Mouse (Mus musculus): ENCODE measurements around the gene Unc13b. TPM values are rescaled to one million over a fixed set of nuclear protein-coding genes. Genes with fewer than 3 reads are reported as not detected.
A peak's percentile ranks its signal among the peaks of the same experiment; 100 is the strongest.

Gene Unc13b
- polyA plus RNA-seq, 1 experiment: 0.42 TPM

- Histone ChIP-seq H3ac (ENCODE audit: control insufficient read depth, insufficient read length) (peak overlapping the region; percentile 70), H3K27me3 (ENCODE audit: control insufficient read depth, insufficient read depth, insufficient read length) (no peaks in the 10 kb centered on the region)
Measured at GRCm38 (mm10) chr4:43030780-43031230, 27.9 kb upstream of the Unc13b start.

GRCm38 (mm10) chr4:43031237-43031995 is 27.3 kb upstream of the Unc13b start, which contains the start of gene Stoml2:
Stoml2 (minus strand) TSS chr4:43031710.
- TF ChIP-seq E2F4 (IDR thresholded peaks at IDR 0.05; ENCODE audit: insufficient read depth): peak; percentile 4
- peak in 2 of 3 experiments; percentile 32 to 49 for TF ChIP-seq MYOG (IDR thresholded peaks at IDR 0.05; ENCODE audit: control insufficient read depth in 1 of 3, insufficient read depth in 1 of 3, insufficient read length in 2 of 3, low read depth in 2 of 3)
- peak; percentile 73 for TF ChIP-seq POLR2A (IDR thresholded peaks at IDR 0.05; ENCODE audit: insufficient read length, low read depth)
- no peak for TF ChIP-seq TCF12 (IDR thresholded peaks at IDR 0.05; ENCODE audit: insufficient read depth, poor library complexity, severe bottlenecking)
- TF ChIP-seq TCF3 (IDR thresholded peaks at IDR 0.05; ENCODE audit: insufficient read length, low read depth): no peak
- no peak for TF ChIP-seq REST (IDR thresholded peaks at IDR 0.05; ENCODE audit: insufficient read depth, insufficient read length)
- no peak for TF ChIP-seq USF1 (IDR thresholded peaks at IDR 0.05; ENCODE audit: low read depth)
- TF ChIP-seq POLR2AphosphoS2 (IDR thresholded peaks at IDR 0.05; ENCODE audit: insufficient read length, low read depth): peak; percentile 78
- no peak for TF ChIP-seq CEBPB (IDR thresholded peaks at IDR 0.05; ENCODE audit: insufficient read depth, poor library complexity, severe bottlenecking)
- TF ChIP-seq MYOD1 (IDR thresholded peaks at IDR 0.05; ENCODE audit: control insufficient read depth in 1 of 3, insufficient read length in 2 of 3, low read depth in 2 of 3): peak in 1 of 3 experiments; percentile 47
- no peak for TF ChIP-seq MAX (IDR thresholded peaks at IDR 0.05; ENCODE audit: low read depth)
- no peak for TF ChIP-seq SRF (IDR thresholded peaks at IDR 0.05; ENCODE audit: control insufficient read depth, insufficient read length, low read depth)

More at GRCm38 (mm10) chr4:43030780-43031230, 27.9 kb upstream of the Unc13b start:
- Histone ChIP-seq H3K4me3 (peak overlapping the region; percentile 67), H3K36me3 (ENCODE audit: control insufficient read depth, insufficient read depth) (peaks cover 16% of the 10 kb centered on the region), H3K4me2 (ENCODE audit: low read depth) (peak overlapping the region; percentile 90), H3K79me2 (ENCODE audit: control insufficient read depth, insufficient read depth) (peaks cover 9% of the 10 kb centered on the region)
- no peak for TF ChIP-seq CEBPB (IDR thresholded peaks at IDR 0.05; ENCODE audit: insufficient read depth, poor library complexity, severe bottlenecking)
- no peak for TF ChIP-seq E2F4 (IDR thresholded peaks at IDR 0.05; ENCODE audit: insufficient read depth)
- TF ChIP-seq MYOG (IDR thresholded peaks at IDR 0.05; ENCODE audit: control insufficient read depth in 1 of 3, insufficient read depth in 1 of 3, insufficient read length in 2 of 3, low read depth in 2 of 3): no peak

GRCm38 (mm10) chr4:43032501-43032900 is 26.3 kb upstream of the Unc13b start:
- no peaks in the 10 kb centered on the region for H3K27me3 ChIP-seq (ENCODE audit: control insufficient read depth, insufficient read depth, insufficient read length)
- no peak for TF ChIP-seq POLR2A (IDR thresholded peaks at IDR 0.05; ENCODE audit: insufficient read length, low read depth)
- TF ChIP-seq TCF12 (IDR thresholded peaks at IDR 0.05; ENCODE audit: insufficient read depth, poor library complexity, severe bottlenecking): no peak
- TF ChIP-seq MAX (IDR thresholded peaks at IDR 0.05; ENCODE audit: low read depth): no peak
- TF ChIP-seq USF1 (IDR thresholded peaks at IDR 0.05; ENCODE audit: low read depth): no peak
- TF ChIP-seq REST (IDR thresholded peaks at IDR 0.05; ENCODE audit: insufficient read depth, insufficient read length): no peak
- TF ChIP-seq TCF3 (IDR thresholded peaks at IDR 0.05; ENCODE audit: insufficient read length, low read depth): no peak
- TF ChIP-seq SRF (IDR thresholded peaks at IDR 0.05; ENCODE audit: control insufficient read depth, insufficient read length, low read depth): no peak
- TF ChIP-seq MYOG (IDR thresholded peaks at IDR 0.05; ENCODE audit: control insufficient read depth in 1 of 3, insufficient read depth in 1 of 3, insufficient read length in 2 of 3, low read depth in 2 of 3): no peak
- no peak for TF ChIP-seq E2F4 (IDR thresholded peaks at IDR 0.05; ENCODE audit: insufficient read depth)
- no peak for TF ChIP-seq CEBPB (IDR thresholded peaks at IDR 0.05; ENCODE audit: insufficient read depth, poor library complexity, severe bottlenecking)
- no peak for TF ChIP-seq POLR2AphosphoS2 (IDR thresholded peaks at IDR 0.05; ENCODE audit: insufficient read length, low read depth)
- no peak for TF ChIP-seq MYOD1 (IDR thresholded peaks at IDR 0.05; ENCODE audit: control insufficient read depth in 1 of 3, insufficient read length in 2 of 3, low read depth in 2 of 3)
- peaks cover 16% of the 10 kb centered on the region for H3K36me3 ChIP-seq (ENCODE audit: control insufficient read depth, insufficient read depth)
- no peak overlapping the region for H3ac ChIP-seq (ENCODE audit: control insufficient read depth, insufficient read length)
- no peak overlapping the region for H3K4me2 ChIP-seq (ENCODE audit: low read depth)
- no peak overlapping the region for H3K4me3 ChIP-seq
- H3K79me2 ChIP-seq (ENCODE audit: control insufficient read depth, insufficient read depth): peaks cover 16% of the 10 kb centered on the region

More at GRCm38 (mm10) chr4:43031237-43031995, 27.3 kb upstream of the Unc13b start, which contains the start of gene Stoml2:
- Histone ChIP-seq H3ac (ENCODE audit: control insufficient read depth, insufficient read length) (peak within 1 kb of the TSS; percentile 70), H3K4me2 (ENCODE audit: low read depth) (peak within 1 kb of the TSS; percentile 90), H3K36me3 (ENCODE audit: control insufficient read depth, insufficient read depth) (peaks cover 16% of the 10 kb centered on the region), H3K79me2 (ENCODE audit: control insufficient read depth, insufficient read depth) (peaks cover 9% of the 10 kb centered on the region), H3K27me3 (ENCODE audit: control insufficient read depth, insufficient read depth, insufficient read length) (no peaks in the 10 kb centered on the region), H3K4me3 (peak within 1 kb of the TSS; percentile 67)

GRCm38 (mm10) chr4:43033481-43033880 is 25.3 kb upstream of the Unc13b start:
- Histone ChIP-seq H3K36me3 (ENCODE audit: control insufficient read depth, insufficient read depth) (peaks cover 16% of the 10 kb centered on the region), H3K27me3 (ENCODE audit: control insufficient read depth, insufficient read depth, insufficient read length) (no peaks in the 10 kb centered on the region), H3K4me2 (ENCODE audit: low read depth) (no peak overlapping the region), H3ac (ENCODE audit: control insufficient read depth, insufficient read length) (no peak overlapping the region), H3K4me3 (no peak overlapping the region), H3K79me2 (ENCODE audit: control insufficient read depth, insufficient read depth) (peaks cover 16% of the 10 kb centered on the region)
- TF ChIP-seq POLR2AphosphoS2 (IDR thresholded peaks at IDR 0.05; ENCODE audit: insufficient read length, low read depth) (no peak), MYOD1 (IDR thresholded peaks at IDR 0.05; ENCODE audit: control insufficient read depth in 1 of 3, insufficient read length in 2 of 3, low read depth in 2 of 3) (no peak), E2F4 (IDR thresholded peaks at IDR 0.05; ENCODE audit: insufficient read depth) (no peak), USF1 (IDR thresholded peaks at IDR 0.05; ENCODE audit: low read depth) (no peak), TCF12 (IDR thresholded peaks at IDR 0.05; ENCODE audit: insufficient read depth, poor library complexity, severe bottlenecking) (no peak), CEBPB (IDR thresholded peaks at IDR 0.05; ENCODE audit: insufficient read depth, poor library complexity, severe bottlenecking) (no peak), POLR2A (IDR thresholded peaks at IDR 0.05; ENCODE audit: insufficient read length, low read depth) (no peak)
